Mouse (Mus musculus): Measurements from ENCODE around the gene Tmem30c.

- TF ChIP-seq CTCF (conservative IDR thresholded peaks at IDR 0.05; ENCODE audit: insufficient read depth, insufficient read length, low read depth, low read length) (no peak), POLR2A (IDR thresholded peaks at IDR 0.05; ENCODE audit: low read depth, low read length) (no peak)
These were observed 21.6 kb upstream of the Tmem30c start for GRCm38 (mm10) chr16:57314236-57314635.
